Mouse (Mus musculus): ENCODE data around the gene Aldh5a1.

DNA sequence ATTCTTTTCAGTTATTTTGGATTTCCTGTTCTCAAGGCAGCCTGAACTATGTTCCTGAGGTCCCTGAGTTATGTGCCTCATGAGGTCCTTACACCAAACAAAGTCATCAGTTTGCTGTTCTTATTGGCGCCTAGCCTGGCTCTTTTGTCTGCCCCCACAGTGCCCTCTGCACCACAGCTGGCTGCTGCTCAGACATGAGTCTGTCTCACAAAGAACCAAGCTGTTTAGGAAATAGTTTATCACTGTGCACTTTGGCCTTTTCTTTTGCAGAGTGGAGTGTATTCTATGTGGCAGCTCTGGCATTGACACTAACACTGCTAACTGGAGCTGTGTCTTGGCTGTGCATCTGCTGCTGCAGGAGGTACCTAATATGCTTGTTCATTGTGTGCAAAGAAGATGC lies 47.9 kb downstream of the Aldh5a1 start:
- TF ChIP-seq CTCF (IDR thresholded peaks at IDR 0.05; ENCODE audit: insufficient read depth, low read length): no peak
- TF ChIP-seq POLR2A (IDR thresholded peaks at IDR 0.05; ENCODE audit: borderline replicate concordance, extremely low read depth, low read depth, low read length): no peak
